Mouse (Mus musculus): ENCODE data around the gene Dapl1. TPM values are rescaled to one million over a fixed set of nuclear protein-coding genes. Genes with fewer than 3 reads are reported as not detected.

Dapl1 gene
- polyA plus RNA-seq, 1 experiment from 2014 or later = not detected

DNA sequence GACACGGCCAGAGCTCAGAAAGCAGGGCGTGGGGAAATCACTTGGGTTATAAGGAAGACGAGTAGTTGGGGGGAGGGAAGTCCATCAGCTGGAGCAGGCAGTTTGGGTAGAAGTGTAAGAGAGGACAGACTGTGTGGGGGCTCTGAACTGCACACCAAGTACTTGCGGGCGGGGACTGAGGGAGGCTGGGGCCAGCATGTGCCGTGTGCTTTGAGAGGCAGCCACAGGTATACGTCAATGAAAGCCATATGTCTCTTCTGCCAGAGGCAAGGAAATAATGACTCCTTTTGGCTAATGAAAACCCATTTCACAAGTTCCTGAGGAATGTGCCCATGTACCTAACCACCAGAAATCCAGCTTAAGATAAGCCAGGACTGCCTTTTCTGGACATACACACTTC is 53.6 kb downstream of the Dapl1 start:
- H3K4me1 ChIP-seq (ENCODE audit: control insufficient read depth, low read depth, low read length) = no peaks in the 10 kb centered on the region
- no peak overlapping the region for H3K9ac ChIP-seq (ENCODE audit: low read depth, low read length)
- H3K27ac ChIP-seq (ENCODE audit: low read length) = no peak overlapping the region
- H3K36me3 ChIP-seq (ENCODE audit: control insufficient read depth, insufficient read depth) = no peaks in the 10 kb centered on the region
- H3K27me3 ChIP-seq (ENCODE audit: control insufficient read depth, insufficient read depth, low read depth, low read length) = no peaks in the 10 kb centered on the region
- 61% methylated on average over 7 of the region's 7 CpGs for WGBS (ENCODE audit: insufficient replicate concordance)
- H3K4me3 ChIP-seq (ENCODE audit: low read depth, low read length) = no peak overlapping the region
- no peaks in the 10 kb centered on the region for H3K9me3 ChIP-seq (replicated peaks; ENCODE audit: control insufficient read depth, low read length)
- H3K4me2 ChIP-seq (ENCODE audit: low read depth, low read length) = no peak overlapping the region
- ATAC-seq (ENCODE audit: low read depth) = no peak

DNA sequence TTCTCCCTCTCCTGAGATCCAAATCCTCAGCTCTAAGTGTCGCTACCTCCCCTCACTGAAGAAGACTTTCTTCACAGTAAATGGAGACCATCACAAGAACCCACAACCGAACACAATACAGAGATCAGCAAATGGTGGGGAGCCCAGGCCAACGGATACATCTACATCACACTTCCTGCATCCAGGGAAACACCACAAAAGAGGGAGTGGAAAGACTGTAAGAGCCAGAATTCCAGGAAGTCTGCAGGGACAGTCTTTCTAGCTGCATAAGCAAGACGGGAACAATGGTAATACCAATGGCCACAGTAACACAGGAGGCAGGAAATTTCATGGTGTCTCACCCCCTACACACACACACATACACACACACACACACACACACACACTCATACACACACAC is 55.3 kb downstream of the Dapl1 start:
- WGBS (ENCODE audit: insufficient replicate concordance) = 41% methylated on average over 4 of the region's 4 CpGs
- no peaks in the 10 kb centered on the region for H3K4me1 ChIP-seq (ENCODE audit: control insufficient read depth, low read depth, low read length)
- no peak overlapping the region for H3K4me3 ChIP-seq (ENCODE audit: low read depth, low read length)
- H3K9me3 ChIP-seq (replicated peaks; ENCODE audit: control insufficient read depth, low read length) = no peaks in the 10 kb centered on the region
- H3K36me3 ChIP-seq (ENCODE audit: control insufficient read depth, insufficient read depth) = no peaks in the 10 kb centered on the region
- H3K4me2 ChIP-seq (ENCODE audit: low read depth, low read length) = no peak overlapping the region
- H3K9ac ChIP-seq (ENCODE audit: low read depth, low read length) = no peak overlapping the region
- no peaks in the 10 kb centered on the region for H3K27me3 ChIP-seq (ENCODE audit: control insufficient read depth, insufficient read depth, low read depth, low read length)
- no peak overlapping the region for H3K27ac ChIP-seq (ENCODE audit: low read length)
- ATAC-seq (ENCODE audit: low read depth) = no peak

DNA sequence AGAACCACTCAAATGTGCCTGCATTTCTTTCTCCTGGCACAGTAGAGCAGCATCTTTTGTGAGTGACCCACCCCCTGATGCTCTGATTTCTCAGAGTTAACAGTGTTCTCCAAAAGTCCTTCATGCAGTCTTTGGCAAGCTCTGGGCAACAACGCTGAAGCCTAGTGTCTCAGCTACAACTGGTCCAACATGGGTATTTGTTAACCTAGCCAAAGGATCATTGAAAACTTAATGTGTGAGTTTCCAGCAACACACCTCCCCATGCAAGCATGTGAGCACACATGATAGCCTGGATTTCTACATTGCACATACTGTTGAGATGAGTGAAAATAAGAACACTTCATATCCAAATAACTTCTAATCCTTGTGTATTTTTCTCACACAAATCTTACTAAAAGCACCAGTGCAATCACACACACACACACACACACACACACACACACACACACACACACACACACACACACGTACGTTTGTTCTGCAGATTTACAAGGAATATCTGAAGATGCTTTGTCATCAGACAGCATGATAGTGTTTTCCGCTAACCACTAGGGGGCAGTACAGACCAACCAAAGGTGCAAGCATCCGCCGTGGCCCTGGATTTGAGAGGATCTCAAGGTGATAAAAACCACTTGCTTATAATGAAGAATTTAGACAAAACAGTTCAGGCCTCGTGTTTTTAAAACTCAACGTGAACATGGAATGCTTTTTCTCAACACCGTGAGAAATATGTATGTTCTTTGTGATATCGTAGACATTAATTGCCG is 56.9 kb downstream of the Dapl1 start:
- 24% methylated on average over 11 of the region's 11 CpGs for WGBS (ENCODE audit: insufficient replicate concordance)
- no peak overlapping the region for H3K27ac ChIP-seq (ENCODE audit: low read length)
- no peak for ATAC-seq (ENCODE audit: low read depth)

DNA sequence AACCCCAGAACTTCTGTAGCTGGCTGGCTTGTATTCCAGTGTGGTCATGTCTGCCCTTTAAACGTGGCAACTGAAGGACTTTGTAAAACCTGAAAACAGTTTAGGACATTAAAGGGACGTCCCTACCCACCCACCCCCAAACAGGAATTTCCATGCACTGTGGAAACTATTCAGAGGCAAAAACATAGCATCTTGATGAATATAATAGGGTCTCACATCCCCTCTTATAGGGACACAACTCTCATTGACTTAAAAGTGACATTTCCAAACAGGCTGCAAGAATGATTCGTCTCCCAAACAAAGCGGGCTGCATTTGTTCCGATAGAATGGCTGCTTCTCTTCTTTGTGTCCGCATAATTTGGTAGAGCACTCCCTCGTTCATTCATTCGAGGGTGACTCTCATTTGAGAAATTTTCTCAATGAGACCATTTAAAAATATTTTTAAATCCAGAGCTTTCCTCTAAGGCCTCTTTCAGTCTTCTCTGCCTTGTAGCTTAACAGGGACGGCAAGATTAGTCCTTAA is 59.2 kb downstream of the Dapl1 start:
- Histone ChIP-seq H3K4me1 (ENCODE audit: control insufficient read depth, low read depth, low read length) (no peaks in the 10 kb centered on the region), H3K27me3 (ENCODE audit: control insufficient read depth, insufficient read depth, low read depth, low read length) (no peaks in the 10 kb centered on the region), H3K36me3 (ENCODE audit: control insufficient read depth, insufficient read depth) (no peaks in the 10 kb centered on the region), H3K4me3 (ENCODE audit: low read depth, low read length) (no peak overlapping the region), H3K9ac (ENCODE audit: low read depth, low read length) (no peak overlapping the region), H3K9me3 (replicated peaks; ENCODE audit: control insufficient read depth, low read length) (no peaks in the 10 kb centered on the region), H3K27ac (ENCODE audit: low read length) (no peak overlapping the region), H3K4me2 (ENCODE audit: low read depth, low read length) (no peak overlapping the region)
- ATAC-seq (ENCODE audit: low read depth) = no peak
- 69% methylated on average over 9 of the region's 9 CpGs for WGBS (ENCODE audit: insufficient replicate concordance)

More for the DNA sequence above, 56.9 kb downstream of the Dapl1 start:
- no peak overlapping the region for H3K4me3 ChIP-seq (ENCODE audit: low read depth, low read length)
- H3K9me3 ChIP-seq (replicated peaks; ENCODE audit: control insufficient read depth, low read length) = no peaks in the 10 kb centered on the region
- H3K9ac ChIP-seq (ENCODE audit: low read depth, low read length) = no peak overlapping the region
- H3K27me3 ChIP-seq (ENCODE audit: control insufficient read depth, insufficient read depth, low read depth, low read length) = no peaks in the 10 kb centered on the region
- H3K36me3 ChIP-seq (ENCODE audit: control insufficient read depth, insufficient read depth) = no peaks in the 10 kb centered on the region
- H3K4me1 ChIP-seq (ENCODE audit: control insufficient read depth, low read depth, low read length) = no peaks in the 10 kb centered on the region
- no peak overlapping the region for H3K4me2 ChIP-seq (ENCODE audit: low read depth, low read length)

DNA sequence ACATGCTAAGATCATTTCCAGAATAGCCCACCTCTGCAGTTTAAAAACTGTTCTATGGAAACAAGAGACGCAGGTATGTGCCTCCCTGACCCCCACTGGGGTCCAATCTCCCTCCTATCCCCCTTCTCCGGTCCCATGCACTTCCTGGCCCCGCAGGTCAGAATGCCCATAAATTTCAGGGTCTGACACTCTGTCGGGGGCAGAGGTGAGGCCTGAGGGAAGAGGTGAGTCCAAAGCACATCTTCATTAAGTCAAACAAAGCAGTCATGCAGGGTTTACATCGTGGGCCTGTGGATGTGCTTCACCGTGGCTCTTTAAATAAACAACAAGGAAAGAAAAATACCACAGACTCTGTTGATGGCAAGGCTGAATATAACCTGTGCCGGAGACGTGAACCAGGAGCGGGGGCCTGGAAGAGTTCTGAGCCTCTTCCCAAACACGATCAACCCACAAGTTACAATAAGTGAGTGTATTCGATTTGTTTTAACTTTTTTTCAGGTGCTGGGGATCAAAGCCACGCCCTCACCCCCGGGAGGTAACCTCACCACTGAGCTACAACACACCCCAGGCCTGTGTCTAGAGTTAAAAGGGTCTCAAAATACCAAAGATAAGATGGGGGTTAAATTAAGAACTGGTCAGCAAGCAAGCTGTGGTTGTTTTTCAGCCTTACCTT is 59.9 kb downstream of the Dapl1 start:
- Histone ChIP-seq H3K36me3 (ENCODE audit: control insufficient read depth, insufficient read depth) (no peaks in the 10 kb centered on the region), H3K4me1 (ENCODE audit: control insufficient read depth, low read depth, low read length) (no peaks in the 10 kb centered on the region), H3K4me3 (ENCODE audit: low read depth, low read length) (no peak overlapping the region), H3K9me3 (replicated peaks; ENCODE audit: control insufficient read depth, low read length) (no peaks in the 10 kb centered on the region), H3K4me2 (ENCODE audit: low read depth, low read length) (no peak overlapping the region), H3K27ac (ENCODE audit: low read length) (no peak overlapping the region), H3K9ac (ENCODE audit: low read depth, low read length) (no peak overlapping the region), H3K27me3 (ENCODE audit: control insufficient read depth, insufficient read depth, low read depth, low read length) (no peaks in the 10 kb centered on the region)
- no peak for ATAC-seq (ENCODE audit: low read depth)
- 43% methylated on average over 13 of the region's 13 CpGs for WGBS (ENCODE audit: insufficient replicate concordance)

DNA sequence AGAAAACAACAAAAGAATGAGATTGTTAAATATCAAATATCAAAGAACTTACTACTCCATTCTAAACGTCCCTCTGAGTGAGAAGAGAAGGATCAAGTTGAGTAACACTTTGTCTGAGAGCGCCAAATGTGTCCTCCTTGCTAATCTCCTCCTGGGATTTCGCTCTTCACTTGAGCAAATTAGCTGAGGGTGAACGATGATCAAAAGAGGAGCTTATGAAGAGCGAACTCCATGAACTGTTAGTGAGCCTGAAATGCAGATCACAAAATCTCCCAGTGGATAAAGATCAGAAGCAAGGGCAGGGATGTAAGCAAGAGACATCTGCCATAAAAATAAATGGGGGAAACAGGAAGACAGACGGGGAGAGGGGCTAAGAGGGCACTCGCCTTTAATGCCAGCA is 60.5 kb downstream of the Dapl1 start:
- 57% methylated on average over 7 of the region's 7 CpGs for WGBS (ENCODE audit: insufficient replicate concordance)
- Histone ChIP-seq H3K4me2 (ENCODE audit: low read depth, low read length) (no peak overlapping the region), H3K27me3 (ENCODE audit: control insufficient read depth, insufficient read depth, low read depth, low read length) (no peaks in the 10 kb centered on the region), H3K4me1 (ENCODE audit: control insufficient read depth, low read depth, low read length) (no peaks in the 10 kb centered on the region), H3K4me3 (ENCODE audit: low read depth, low read length) (no peak overlapping the region), H3K9ac (ENCODE audit: low read depth, low read length) (no peak overlapping the region), H3K27ac (ENCODE audit: low read length) (no peak overlapping the region), H3K36me3 (ENCODE audit: control insufficient read depth, insufficient read depth) (no peaks in the 10 kb centered on the region), H3K9me3 (replicated peaks; ENCODE audit: control insufficient read depth, low read length) (no peaks in the 10 kb centered on the region)
- no peak for ATAC-seq (ENCODE audit: low read depth)

DNA sequence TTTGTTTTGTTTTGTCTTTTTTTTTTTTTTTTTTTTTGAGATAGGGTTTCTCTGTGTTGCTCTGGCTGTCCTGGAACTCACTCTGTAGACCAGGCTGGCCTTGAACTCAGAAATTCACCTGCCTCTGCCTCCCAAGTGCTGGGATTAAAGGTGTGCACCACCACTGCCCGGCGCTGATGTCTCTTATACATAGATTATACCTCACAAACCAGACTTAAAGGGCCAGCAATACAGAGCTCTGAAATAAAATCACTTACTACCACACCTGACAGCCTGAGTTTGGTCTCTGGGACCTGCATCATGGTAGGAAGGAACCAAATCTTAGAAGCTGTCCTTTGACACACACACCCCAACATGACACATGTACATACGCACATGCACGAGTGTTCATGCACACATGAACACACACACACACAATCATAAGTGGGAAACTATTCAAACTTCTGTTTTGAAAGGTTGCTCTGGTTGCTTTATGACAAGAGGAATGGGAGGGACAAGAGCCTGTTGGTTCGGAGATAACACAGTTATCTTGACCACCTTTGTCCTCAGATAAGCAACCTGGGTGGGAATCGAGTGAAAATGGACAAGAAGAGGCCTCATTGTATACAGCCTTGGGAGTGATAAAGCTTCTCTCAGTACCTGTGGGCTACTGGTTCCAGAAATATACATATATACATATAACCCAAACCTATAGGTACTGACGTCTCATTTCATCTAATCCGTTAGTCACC is 63.1 kb downstream of the Dapl1 start:
- WGBS (ENCODE audit: insufficient replicate concordance) = 39% methylated on average over 8 of the region's 8 CpGs
- H3K9me3 ChIP-seq (replicated peaks; ENCODE audit: control insufficient read depth, low read length) = no peaks in the 10 kb centered on the region
- no peaks in the 10 kb centered on the region for H3K36me3 ChIP-seq (ENCODE audit: control insufficient read depth, insufficient read depth)
- peak; percentile 71 for ATAC-seq (ENCODE audit: low read depth)
- no peaks in the 10 kb centered on the region for H3K27me3 ChIP-seq (ENCODE audit: control insufficient read depth, insufficient read depth, low read depth, low read length)
- no peak overlapping the region for H3K4me2 ChIP-seq (ENCODE audit: low read depth, low read length)
- no peak overlapping the region for H3K27ac ChIP-seq (ENCODE audit: low read length)
- no peak overlapping the region for H3K4me3 ChIP-seq (ENCODE audit: low read depth, low read length)
- H3K9ac ChIP-seq (ENCODE audit: low read depth, low read length) = no peak overlapping the region
- no peaks in the 10 kb centered on the region for H3K4me1 ChIP-seq (ENCODE audit: control insufficient read depth, low read depth, low read length)

DNA sequence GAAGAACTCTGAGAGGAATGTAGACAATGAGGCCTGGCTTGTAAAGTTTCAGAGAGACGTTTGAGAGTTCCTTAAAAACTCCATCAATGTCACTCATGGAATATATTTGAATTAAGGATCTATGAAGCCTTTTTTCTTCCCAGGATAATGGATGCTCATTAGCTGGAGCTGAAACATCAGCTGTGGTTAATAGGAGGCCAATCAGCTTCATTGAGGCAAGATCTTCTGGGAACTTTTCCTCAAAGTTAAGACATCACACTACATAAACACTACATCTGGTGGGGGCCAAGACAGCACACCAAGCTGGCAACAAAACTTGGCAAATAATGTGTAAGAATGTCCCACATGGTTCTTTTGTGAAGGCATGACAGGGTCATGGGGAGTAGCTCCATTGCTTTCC is 68.3 kb downstream of the Dapl1 start:
- ATAC-seq (ENCODE audit: low read depth) = no peak
- Histone ChIP-seq H3K9ac (ENCODE audit: low read depth, low read length) (no peak overlapping the region), H3K4me1 (ENCODE audit: control insufficient read depth, low read depth, low read length) (no peaks in the 10 kb centered on the region), H3K4me2 (ENCODE audit: low read depth, low read length) (no peak overlapping the region), H3K27me3 (ENCODE audit: control insufficient read depth, insufficient read depth, low read depth, low read length) (no peaks in the 10 kb centered on the region), H3K36me3 (ENCODE audit: control insufficient read depth, insufficient read depth) (no peaks in the 10 kb centered on the region), H3K9me3 (replicated peaks; ENCODE audit: control insufficient read depth, low read length) (no peaks in the 10 kb centered on the region), H3K27ac (ENCODE audit: low read length) (no peak overlapping the region), H3K4me3 (ENCODE audit: low read depth, low read length) (no peak overlapping the region)
- 27% methylated on average over 1 of the region's 1 CpGs for WGBS (ENCODE audit: insufficient replicate concordance)
